Mouse (Mus musculus): ENCODE measurements around the gene Gm17087. TPM values are rescaled to one million over a fixed set of nuclear protein-coding genes. Genes with fewer than 3 reads are reported as not detected.

Gene Gm17087
- polyA plus RNA-seq, 1 experiment from 2014 or later = not detected

DNA sequence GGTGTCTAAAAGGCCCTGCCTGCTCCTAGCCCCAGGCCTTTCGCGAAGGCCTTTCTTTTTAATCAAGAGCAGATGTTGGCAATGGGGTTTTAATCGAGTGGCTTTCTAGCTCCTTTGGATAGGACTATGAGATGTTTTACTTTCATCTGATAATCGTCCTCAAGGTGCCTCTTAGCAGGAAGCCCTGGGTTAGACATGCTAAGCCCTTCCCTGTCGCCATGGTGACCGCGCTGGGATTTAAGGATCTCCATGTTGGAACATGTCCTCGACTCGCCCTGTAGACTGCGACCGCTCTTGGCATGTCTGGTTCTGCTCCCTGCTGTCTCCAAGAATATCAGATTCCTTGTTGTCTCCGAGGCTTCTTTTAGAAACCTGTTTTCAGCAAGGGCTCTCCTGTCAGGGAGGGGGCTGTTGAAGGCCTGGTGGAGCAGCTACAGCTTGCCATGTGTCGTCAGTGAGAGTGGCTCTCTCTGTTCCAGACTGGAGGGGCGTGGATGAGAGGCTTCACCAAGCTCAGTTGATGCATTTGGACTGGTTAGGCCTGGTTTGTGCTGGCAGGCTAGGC is 24.7 kb downstream of the Gm17087 start:
- H3K4me2 ChIP-seq (replicated peaks) = no peak overlapping the region
- H3K9me3 ChIP-seq = no peaks in the 10 kb centered on the region
- 0 out of 2 replicates have a peak, but pooled peaks cover 6% of the 10 kb centered on the region for H3K4me1 ChIP-seq
- no peak overlapping the region for H3K4me3 ChIP-seq
- H3K9ac ChIP-seq = no peak overlapping the region
- peak overlapping the region; percentile 41; the same call in 1 of the 2 replicates for H3K27ac ChIP-seq
- 39% methylated on average over 14 of the region's 14 CpGs for WGBS
- no peak for ATAC-seq (ENCODE audit: insufficient number of reproducible peaks, insufficient read depth, low FRiP score, low TSS enrichment)
- no peaks in the 10 kb centered on the region for H3K36me3 ChIP-seq
- H3K27me3 ChIP-seq = no peaks in the 10 kb centered on the region

DNA sequence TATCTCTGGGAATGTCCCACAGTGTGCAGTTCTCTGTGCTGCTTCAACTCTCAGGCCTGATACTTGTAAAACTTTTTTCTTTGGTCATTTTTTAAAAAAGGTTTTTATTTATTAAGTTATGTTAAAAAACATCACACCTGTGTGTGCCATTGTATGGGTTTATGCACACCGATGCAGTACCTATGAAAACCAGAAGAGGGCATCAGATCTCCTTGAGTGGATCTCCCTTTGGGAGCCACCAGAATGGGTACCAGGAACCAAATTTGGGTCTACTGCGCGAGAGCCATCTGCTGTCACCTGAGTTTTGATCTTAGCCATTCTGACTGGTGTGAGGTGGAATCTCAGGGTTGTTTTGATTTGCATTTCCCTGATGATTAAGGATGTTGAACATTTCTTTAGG is 28.6 kb downstream of the Gm17087 start:
- Histone ChIP-seq H3K4me1 (0 out of 2 replicates have a peak, but pooled peaks cover 6% of the 10 kb centered on the region), H3K4me2 (replicated peaks) (no peak overlapping the region), H3K27me3 (no peaks in the 10 kb centered on the region), H3K9me3 (no peaks in the 10 kb centered on the region), H3K36me3 (no peaks in the 10 kb centered on the region), H3K4me3 (no peak overlapping the region), H3K27ac (no peak overlapping the region), H3K9ac (no peak overlapping the region)
- ATAC-seq (ENCODE audit: insufficient number of reproducible peaks, insufficient read depth, low FRiP score, low TSS enrichment) = no peak
- 70% methylated on average over 3 of the region's 3 CpGs for WGBS

- 76% methylated on average over 6 of the region's 6 CpGs for WGBS
- no peak overlapping the region for H3K9ac ChIP-seq
- no peak overlapping the region for H3K4me3 ChIP-seq
- no peaks in the 10 kb centered on the region for H3K36me3 ChIP-seq
- ATAC-seq (ENCODE audit: insufficient number of reproducible peaks, insufficient read depth, low FRiP score, low TSS enrichment) = no peak
- no peaks in the 10 kb centered on the region for H3K27me3 ChIP-seq
- no peaks in the 10 kb centered on the region for H3K9me3 ChIP-seq
- no peaks in the 10 kb centered on the region for H3K4me1 ChIP-seq
- H3K4me2 ChIP-seq (replicated peaks) = no peak overlapping the region
- H3K27ac ChIP-seq = no peak overlapping the region
Observed at GRCm38 (mm10) chr17:8536522-8536921, 30.2 kb downstream of the Gm17087 start.

- Histone ChIP-seq H3K9me3 (no peaks in the 10 kb centered on the region), H3K36me3 (no peaks in the 10 kb centered on the region), H3K4me1 (no peaks in the 10 kb centered on the region), H3K4me2 (replicated peaks) (no peak overlapping the region), H3K4me3 (no peak overlapping the region), H3K27ac (no peak overlapping the region), H3K9ac (no peak overlapping the region), H3K27me3 (no peaks in the 10 kb centered on the region)
- no peak for ATAC-seq (ENCODE audit: insufficient number of reproducible peaks, insufficient read depth, low FRiP score, low TSS enrichment)
- WGBS = 48% methylated on average over 3 of the region's 3 CpGs
Observed at GRCm38 (mm10) chr17:8533828-8534227, 32.9 kb downstream of the Gm17087 start.

DNA sequence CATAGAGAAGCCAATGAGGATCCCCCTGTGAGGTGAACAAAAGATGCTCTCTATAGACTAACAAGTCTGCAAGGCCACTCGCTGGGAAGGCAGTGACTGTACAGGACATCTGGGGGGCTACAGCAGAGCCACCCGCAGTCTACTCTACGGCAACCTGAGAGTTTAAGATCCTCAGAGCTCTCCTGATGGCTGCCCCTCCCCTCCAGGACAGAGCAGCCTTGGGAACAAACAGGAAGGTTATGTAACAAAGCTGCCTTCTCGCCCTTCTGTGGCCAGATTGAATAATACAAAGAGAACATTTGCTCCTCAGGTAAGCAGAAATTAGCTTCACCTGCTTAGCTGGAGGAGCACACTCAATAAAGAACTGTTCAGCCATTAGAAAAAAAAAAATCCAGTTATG is 34.1 kb downstream of the Gm17087 start:
- Histone ChIP-seq H3K9me3 (no peaks in the 10 kb centered on the region), H3K4me1 (no peaks in the 10 kb centered on the region), H3K4me3 (no peak overlapping the region), H3K27me3 (peaks cover 7% of the 10 kb centered on the region; the same call in 1 of the 2 replicates), H3K27ac (no peak overlapping the region), H3K4me2 (replicated peaks) (no peak overlapping the region), H3K9ac (no peak overlapping the region), H3K36me3 (no peaks in the 10 kb centered on the region)
- ATAC-seq (ENCODE audit: insufficient number of reproducible peaks, insufficient read depth, low FRiP score, low TSS enrichment) = no peak
- WGBS = 70% methylated on average over 4 of the region's 4 CpGs

- Histone ChIP-seq H3K36me3 (no peaks in the 10 kb centered on the region), H3K27me3 (peaks cover 45% of the 10 kb centered on the region), H3K9ac (no peak overlapping the region), H3K4me3 (no peak overlapping the region), H3K4me2 (replicated peaks) (no peak overlapping the region), H3K27ac (no peak overlapping the region), H3K9me3 (no peaks in the 10 kb centered on the region), H3K4me1 (peaks cover 20% of the 10 kb centered on the region)
- WGBS = 79% methylated on average over 3 of the region's 3 CpGs
- no peak for ATAC-seq (ENCODE audit: insufficient number of reproducible peaks, insufficient read depth, low FRiP score, low TSS enrichment)
Observed at GRCm38 (mm10) chr17:8528641-8529040, 38.1 kb downstream of the Gm17087 start.

DNA sequence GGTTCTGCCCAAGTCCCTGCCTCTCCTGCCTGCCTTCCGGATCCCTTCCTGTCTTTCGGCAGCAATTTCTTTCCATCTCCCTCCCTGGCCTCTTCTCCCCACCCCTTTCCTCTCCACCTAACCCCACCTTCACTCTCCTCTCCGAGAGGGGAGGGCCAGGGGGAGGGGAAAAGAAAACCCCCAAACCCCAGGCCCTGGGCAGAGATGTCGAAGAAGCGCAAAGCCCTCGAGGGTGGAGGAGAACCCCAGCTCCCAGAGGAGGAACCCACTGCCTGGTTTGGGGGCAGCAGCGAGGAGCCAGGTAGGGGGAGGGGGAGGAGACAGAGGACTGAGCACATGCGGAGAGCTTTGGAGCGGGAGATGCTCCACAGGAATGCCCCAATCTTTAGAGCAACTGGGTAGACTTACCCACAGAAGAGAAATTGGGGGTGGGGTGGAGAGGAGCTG is 39.9 kb downstream of the Gm17087 start:
- H3K27ac ChIP-seq = no peak overlapping the region
- peak overlapping the region; percentile 97; the same call in 1 of the 2 replicates for H3K4me2 ChIP-seq (replicated peaks)
- H3K9me3 ChIP-seq = no peaks in the 10 kb centered on the region
- 4% methylated on average over 8 of the region's 9 CpGs for WGBS
- ATAC-seq (ENCODE audit: insufficient number of reproducible peaks, insufficient read depth, low FRiP score, low TSS enrichment) = no peak
- H3K4me1 ChIP-seq = peaks cover 21% of the 10 kb centered on the region
- H3K36me3 ChIP-seq = no peaks in the 10 kb centered on the region
- H3K9ac ChIP-seq = no peak overlapping the region
- H3K27me3 ChIP-seq = peaks cover 60% of the 10 kb centered on the region
- no peak overlapping the region for H3K4me3 ChIP-seq

GRCm38 (mm10) chr17:8525971-8526740 is 40.6 kb downstream of the Gm17087 start:
- Histone ChIP-seq H3K36me3 (no peaks in the 10 kb centered on the region), H3K9ac (no peak overlapping the region), H3K4me2 (replicated peaks) (peak overlapping the region; percentile 97), H3K4me1 (peaks cover 21% of the 10 kb centered on the region), H3K27ac (no peak overlapping the region), H3K9me3 (no peaks in the 10 kb centered on the region), H3K27me3 (peaks cover 60% of the 10 kb centered on the region), H3K4me3 (peak overlapping the region; percentile 51)
- ATAC-seq (ENCODE audit: insufficient number of reproducible peaks, insufficient read depth, low FRiP score, low TSS enrichment) = no peak
- 4% methylated on average over 21 of the region's 21 CpGs for WGBS

GRCm38 (mm10) chr17:8525225-8525721 is 41.5 kb downstream of the Gm17087 start, which contains the start of gene Pde10a:
Gene Pde10a, plus strand, starts transcription at chr17:8525372.
- H3K36me3 ChIP-seq = no peaks in the 10 kb centered on the region
- no peak within 1 kb of the TSS for H3K27ac ChIP-seq
- ATAC-seq (ENCODE audit: insufficient number of reproducible peaks, insufficient read depth, low FRiP score, low TSS enrichment) = 0 out of 2 replicates have a peak, but pooled peaks have one; percentile 7
- peak within 1 kb of the TSS; percentile 51 for H3K4me3 ChIP-seq
- peaks cover 21% of the 10 kb centered on the region for H3K4me1 ChIP-seq
- H3K4me2 ChIP-seq (replicated peaks) = peak within 1 kb of the TSS; percentile 97
- peak within 1 kb of the TSS; percentile 50 for H3K9ac ChIP-seq
- H3K9me3 ChIP-seq = no peaks in the 10 kb centered on the region
- 4% methylated on average over 18 of the region's 22 CpGs for WGBS
- peaks cover 60% of the 10 kb centered on the region for H3K27me3 ChIP-seq

- Histone ChIP-seq H3K4me1 (peaks cover 21% of the 10 kb centered on the region), H3K27ac (no peak overlapping the region), H3K4me3 (peak overlapping the region; percentile 51), H3K36me3 (no peaks in the 10 kb centered on the region), H3K9me3 (no peaks in the 10 kb centered on the region), H3K9ac (peak overlapping the region; percentile 50), H3K4me2 (replicated peaks) (peak overlapping the region; percentile 97), H3K27me3 (peaks cover 60% of the 10 kb centered on the region)
- WGBS = under 1% methylated on average over 39 of the region's 45 CpGs
- peak; percentile 81 for ATAC-seq (ENCODE audit: insufficient number of reproducible peaks, insufficient read depth, low FRiP score, low TSS enrichment)
Observed at GRCm38 (mm10) chr17:8524387-8525165, 42.2 kb downstream of the Gm17087 start.

- Histone ChIP-seq H3K4me1 (peaks cover 21% of the 10 kb centered on the region), H3K27ac (no peak overlapping the region), H3K36me3 (no peaks in the 10 kb centered on the region), H3K9me3 (no peaks in the 10 kb centered on the region), H3K4me2 (replicated peaks) (peak overlapping the region; percentile 97), H3K4me3 (peak overlapping the region; percentile 51), H3K9ac (no peak overlapping the region), H3K27me3 (peaks cover 60% of the 10 kb centered on the region)
- 27% methylated on average over 3 of the region's 3 CpGs for WGBS
- no peak for ATAC-seq (ENCODE audit: insufficient number of reproducible peaks, insufficient read depth, low FRiP score, low TSS enrichment)
Observed at GRCm38 (mm10) chr17:8523986-8524385, 42.8 kb downstream of the Gm17087 start.
